Mouse (Mus musculus): ENCODE measurements around the gene Rnf19b. TPM values are rescaled to one million over a fixed set of nuclear protein-coding genes. Genes with fewer than 3 reads are reported as not detected.
A peak's percentile ranks its signal among the peaks of the same experiment; 100 is the strongest.

Rnf19b gene
- polyA plus RNA-seq, 1 experiment from 2014 or later: 15.6 TPM

- Histone ChIP-seq H3K9ac (no peak overlapping the region), H3K27ac (no peak overlapping the region), H3K27me3 (peaks cover 52% of the 10 kb centered on the region), H3K4me3 (replicated peaks) (no peak overlapping the region), H3K9me3 (no peaks in the 10 kb centered on the region), H3K4me2 (no peak overlapping the region), H3K4me1 (peaks cover 44% of the 10 kb centered on the region), H3K36me3 (replicated peaks) (no peaks in the 10 kb centered on the region)
- WGBS: 92% methylated on average over 8 of the region's 8 CpGs
- no peak for ATAC-seq (ENCODE audit: low FRiP score)
Observed at GRCm38 (mm10) chr4:129116703-129117102, 58.6 kb downstream of the Rnf19b start.

- H3K27me3 ChIP-seq: peaks cover 64% of the 10 kb centered on the region
- no peak for ATAC-seq (ENCODE audit: low FRiP score)
- 88% methylated on average over 14 of the region's 14 CpGs for WGBS
Observed at GRCm38 (mm10) chr4:129117720-129118510, 59.8 kb downstream of the Rnf19b start.

GRCm38 (mm10) chr4:129119708-129120107 lies 61.6 kb downstream of the Rnf19b start:
- no peak overlapping the region for H3K4me2 ChIP-seq
- H3K36me3 ChIP-seq (replicated peaks): no peaks in the 10 kb centered on the region
- no peaks in the 10 kb centered on the region for H3K9me3 ChIP-seq
- H3K27me3 ChIP-seq: peaks cover 78% of the 10 kb centered on the region
- peaks cover 32% of the 10 kb centered on the region for H3K4me1 ChIP-seq
- no peak overlapping the region for H3K4me3 ChIP-seq (replicated peaks)
- no peak overlapping the region for H3K9ac ChIP-seq
- no peak overlapping the region for H3K27ac ChIP-seq
- 78% methylated on average over 10 of the region's 10 CpGs for WGBS
- ATAC-seq (ENCODE audit: low FRiP score): no peak

More at GRCm38 (mm10) chr4:129117720-129118510, 59.8 kb downstream of the Rnf19b start:
- no peaks in the 10 kb centered on the region for H3K36me3 ChIP-seq (replicated peaks)
- no peak overlapping the region for H3K4me3 ChIP-seq (replicated peaks)
- peaks cover 38% of the 10 kb centered on the region for H3K4me1 ChIP-seq
- no peak overlapping the region for H3K4me2 ChIP-seq
- H3K27ac ChIP-seq: no peak overlapping the region
- no peak overlapping the region for H3K9ac ChIP-seq
- H3K9me3 ChIP-seq: no peaks in the 10 kb centered on the region

GRCm38 (mm10) chr4:129120520-129121445 lies 62.7 kb downstream of the Rnf19b start:
- Histone ChIP-seq H3K9me3 (no peaks in the 10 kb centered on the region), H3K9ac (peak overlapping the region; percentile 49), H3K4me2 (peak overlapping the region; percentile 85), H3K4me1 (peaks cover 34% of the 10 kb centered on the region), H3K36me3 (replicated peaks) (no peaks in the 10 kb centered on the region), H3K27ac (no peak overlapping the region), H3K4me3 (replicated peaks) (peak overlapping the region; percentile 43), H3K27me3 (peaks cover 84% of the 10 kb centered on the region)
- peak; percentile 59 for ATAC-seq (ENCODE audit: low FRiP score)
- under 1% methylated on average over 56 of the region's 59 CpGs for WGBS

- H3K9ac ChIP-seq: peak within 1 kb of the TSS; percentile 49
- peak within 1 kb of the TSS; percentile 85 for H3K4me2 ChIP-seq
- no peaks in the 10 kb centered on the region for H3K9me3 ChIP-seq
- H3K4me3 ChIP-seq (replicated peaks): peak within 1 kb of the TSS; percentile 43
- no peaks in the 10 kb centered on the region for H3K36me3 ChIP-seq (replicated peaks)
- peaks cover 89% of the 10 kb centered on the region for H3K27me3 ChIP-seq
- H3K4me1 ChIP-seq: peaks cover 39% of the 10 kb centered on the region
- no peak within 1 kb of the TSS for H3K27ac ChIP-seq
- ATAC-seq (ENCODE audit: low FRiP score): peak; percentile 5; the same call in 1 of the 2 replicates
- WGBS: 2% methylated on average over 17 of the region's 17 CpGs
Observed at GRCm38 (mm10) chr4:129121569-129122086, 63.6 kb downstream of the Rnf19b start, which contains the start of gene Hpca. Gene Hpca (minus strand): TSS chr4:129122036.

- Histone ChIP-seq H3K4me1 (peaks cover 39% of the 10 kb centered on the region), H3K27ac (no peak overlapping the region), H3K4me3 (replicated peaks) (no peak overlapping the region), H3K4me2 (no peak overlapping the region), H3K9me3 (no peaks in the 10 kb centered on the region), H3K27me3 (peaks cover 87% of the 10 kb centered on the region), H3K36me3 (replicated peaks) (no peaks in the 10 kb centered on the region), H3K9ac (no peak overlapping the region)
- no peak for ATAC-seq (ENCODE audit: low FRiP score)
- WGBS: 33% methylated on average over 9 of the region's 9 CpGs
Observed at GRCm38 (mm10) chr4:129122107-129122506, 64.0 kb downstream of the Rnf19b start.

GRCm38 (mm10) chr4:129122719-129123118 lies 64.6 kb downstream of the Rnf19b start:
- no peak for ATAC-seq (ENCODE audit: low FRiP score)
- H3K27ac ChIP-seq: no peak overlapping the region
- H3K4me3 ChIP-seq (replicated peaks): no peak overlapping the region
- H3K9ac ChIP-seq: no peak overlapping the region
- H3K27me3 ChIP-seq: peaks cover 87% of the 10 kb centered on the region
- no peak overlapping the region for H3K4me2 ChIP-seq
- H3K4me1 ChIP-seq: peaks cover 39% of the 10 kb centered on the region
- no peaks in the 10 kb centered on the region for H3K36me3 ChIP-seq (replicated peaks)
- WGBS: 45% methylated on average over 8 of the region's 8 CpGs
- H3K9me3 ChIP-seq: no peaks in the 10 kb centered on the region

- Histone ChIP-seq H3K4me1 (peaks cover 52% of the 10 kb centered on the region), H3K27me3 (peaks cover 85% of the 10 kb centered on the region), H3K27ac (peak overlapping the region; percentile 13; the same call in 1 of the 2 replicates), H3K4me3 (replicated peaks) (no peak overlapping the region), H3K36me3 (replicated peaks) (no peaks in the 10 kb centered on the region), H3K4me2 (peak overlapping the region; percentile 17; the same call in 1 of the 2 replicates), H3K9me3 (no peaks in the 10 kb centered on the region), H3K9ac (peak overlapping the region; percentile 12; the same call in 1 of the 2 replicates)
- peak; percentile 37; the same call in 1 of the 2 replicates for ATAC-seq (ENCODE audit: low FRiP score)
- 4% methylated on average over 13 of the region's 13 CpGs for WGBS
Observed at GRCm38 (mm10) chr4:129124652-129125146, 66.6 kb downstream of the Rnf19b start.

GRCm38 (mm10) chr4:129125736-129126451 lies 67.8 kb downstream of the Rnf19b start:
- Histone ChIP-seq H3K4me3 (replicated peaks) (peak overlapping the region; percentile 23), H3K4me2 (peak overlapping the region; percentile 43), H3K27me3 (peaks cover 80% of the 10 kb centered on the region), H3K9ac (no peak overlapping the region), H3K9me3 (no peaks in the 10 kb centered on the region), H3K36me3 (replicated peaks) (no peaks in the 10 kb centered on the region), H3K4me1 (peaks cover 55% of the 10 kb centered on the region), H3K27ac (no peak overlapping the region)
- 8% methylated on average over 19 of the region's 19 CpGs for WGBS
- no peak for ATAC-seq (ENCODE audit: low FRiP score)

- no peaks in the 10 kb centered on the region for H3K9me3 ChIP-seq
- peak overlapping the region; percentile 25; the same call in 1 of the 2 replicates for H3K27ac ChIP-seq
- no peak for ATAC-seq (ENCODE audit: low FRiP score)
- no peak overlapping the region for H3K9ac ChIP-seq
- 68% methylated on average over 13 of the region's 13 CpGs for WGBS
- H3K4me3 ChIP-seq (replicated peaks): no peak overlapping the region
- H3K36me3 ChIP-seq (replicated peaks): no peaks in the 10 kb centered on the region
- H3K4me1 ChIP-seq: peaks cover 47% of the 10 kb centered on the region
- H3K27me3 ChIP-seq: peaks cover 64% of the 10 kb centered on the region
- no peak overlapping the region for H3K4me2 ChIP-seq
Observed at GRCm38 (mm10) chr4:129128582-129129338, 70.7 kb downstream of the Rnf19b start.

GRCm38 (mm10) chr4:129129387-129129786 lies 71.3 kb downstream of the Rnf19b start:
- no peak overlapping the region for H3K27ac ChIP-seq
- no peaks in the 10 kb centered on the region for H3K36me3 ChIP-seq (replicated peaks)
- H3K4me2 ChIP-seq: no peak overlapping the region
- H3K4me1 ChIP-seq: peaks cover 46% of the 10 kb centered on the region
- no peak overlapping the region for H3K4me3 ChIP-seq (replicated peaks)
- peaks cover 59% of the 10 kb centered on the region for H3K27me3 ChIP-seq
- H3K9me3 ChIP-seq: no peaks in the 10 kb centered on the region
- ATAC-seq (ENCODE audit: low FRiP score): no peak
- H3K9ac ChIP-seq: no peak overlapping the region
- 51% methylated on average over 9 of the region's 9 CpGs for WGBS
